Mouse (Mus musculus): ENCODE measurements around the gene Nos3.

DNA sequence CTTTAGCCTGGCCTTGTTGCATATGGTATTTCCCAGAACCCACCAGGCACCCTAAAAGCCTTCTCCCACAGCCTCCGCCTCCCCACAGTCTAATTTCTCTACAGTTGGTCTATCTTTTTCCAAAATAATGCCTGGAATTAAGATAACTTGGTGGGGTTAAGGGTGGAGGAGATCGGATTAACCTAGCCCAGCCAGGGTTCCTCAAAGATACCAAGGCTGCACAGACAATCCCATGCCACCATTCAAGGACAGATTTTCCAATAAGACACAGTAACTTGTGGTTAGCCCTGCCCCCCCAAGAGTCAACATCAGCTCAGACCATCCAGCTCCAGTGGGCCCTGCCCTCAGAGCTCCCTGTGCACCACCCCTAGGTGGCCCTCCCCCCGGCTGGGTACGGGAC, 15.9 kb downstream of the Nos3 start:
- no peak for TF ChIP-seq CTCF (IDR thresholded peaks at IDR 0.05; ENCODE audit: low read depth)
- no peak for TF ChIP-seq EP300 (IDR thresholded peaks at IDR 0.05; ENCODE audit: low read depth)

All from liver, postnatal 0 days (tissue).